Mouse (Mus musculus) midbrain, embryonic 14.5 days (tissue): ENCODE results near the gene Prkcd. TPM values are rescaled to one million over a fixed set of nuclear protein-coding genes. Genes with fewer than 3 reads are reported as not detected.

ENCODE experiments used
- ATAC-seq: fragments of 200-750 bp; cut with Nextera tagmentation; 2 replicates; pipeline ENCODE4 v1.8.0; 2017; ENCODE audit warnings: moderate number of reproducible peaks, moderate library complexity; ENCODE audit not compliant: low FRiP score, low TSS enrichment
- DNase-seq: peaks from one replicate; pipeline ENCODE4 v3.0.0-alpha.2; 2015
- H3K27ac ChIP-seq: fragments of 300-500 bp; sonication (generic); replicated peaks from 2 replicates; pipeline ENCODE4 v1.5.1; 2014; ENCODE audit warnings: mild to moderate bottlenecking, low read depth, low read length, moderate library complexity
- H3K27me3 ChIP-seq: fragments of 300-500 bp; sonication (generic); 2 replicates; pipeline ENCODE4 v1.6.1; 2014; ENCODE audit warnings: low read length, control low read depth, mixed read lengths; ENCODE audit not compliant: control insufficient read depth, insufficient read depth
- H3K36me3 ChIP-seq: fragments of 300-500 bp; sonication (generic); 2 replicates; pipeline ENCODE4 v1.6.1; 2014; ENCODE audit warnings: low read length, control low read depth; ENCODE audit not compliant: control insufficient read depth, insufficient read depth
- H3K4me1 ChIP-seq: fragments of 300-500 bp; sonication (generic); 2 replicates; pipeline ENCODE4 v1.6.1; 2014; ENCODE audit warnings: mild to moderate bottlenecking, antibody characterized with exemption, low read length, control low read depth; ENCODE audit not compliant: control insufficient read depth, insufficient read depth
- H3K4me2 ChIP-seq: fragments of 300-500 bp; sonication (generic); 2 replicates; pipeline ENCODE4 v1.6.1; 2014; ENCODE audit warnings: mild to moderate bottlenecking, low read length, moderate library complexity
- H3K4me3 ChIP-seq: fragments of 300-500 bp; sonication (generic); replicated peaks from 2 replicates; pipeline ENCODE4 v1.5.1; 2014; ENCODE audit warnings: low read depth, low read length
- H3K9ac ChIP-seq: fragments of 300-500 bp; sonication (generic); replicated peaks from 2 replicates; pipeline ENCODE4 v1.6.1; 2014; ENCODE audit warnings: mild to moderate bottlenecking, low read length, moderate library complexity
- H3K9me3 ChIP-seq: fragments of 300-500 bp; sonication (generic); 2 replicates; pipeline ENCODE4 v1.6.1; 2016; ENCODE audit warnings: low read length, control low read depth, mixed read lengths; ENCODE audit not compliant: control insufficient read depth
- WGBS: fragments of 180-500 bp; shearing (Covaris S2); extraction: QIAGEN DNeasy Blood & Tissue Kit; methylation state at CpG from one replicate; pipeline ENCODE4 v1.1.7; 2014; 5-methylcytosine and 5-hydroxymethylcytosine counted together
- polyA plus RNA-seq: library from polyadenylated mRNA; unstranded; fragments of >200 nt; fragmentation: Nextera tagmentation; extraction: Ambion mirVana; gene quantifications from 2 replicates; pipeline ENCODE4 v1.2.1, GENCODE M21; 2014

Gene Prkcd
- polyA plus RNA-seq, 1 experiment from 2014 or later = 12.8 TPM

- no peak overlapping the region for H3K27ac ChIP-seq
- H3K4me1 ChIP-seq = peaks cover 28% of the 10 kb centered on the region
- no peak overlapping the region for H3K9ac ChIP-seq
- 71% methylated on average over 11 of the region's 11 CpGs for WGBS
- no peaks in the 10 kb centered on the region for H3K9me3 ChIP-seq
- no peaks in the 10 kb centered on the region for H3K27me3 ChIP-seq
- ATAC-seq = no peak
- H3K4me2 ChIP-seq = no peak overlapping the region
- no peak overlapping the region for H3K4me3 ChIP-seq
- no peaks in the 10 kb centered on the region for H3K36me3 ChIP-seq
- DNase-seq = no peak
Observed at GRCm38 (mm10) chr14:30590041-30590645, 35.9 kb downstream of the Prkcd start.

- Histone ChIP-seq H3K27ac (peak overlapping the region; percentile 45), H3K9ac (no peak overlapping the region; the same call in 1 of the 2 replicates), H3K4me2 (no peak overlapping the region), H3K4me1 (peaks cover 15% of the 10 kb centered on the region; the same call in 1 of the 2 replicates), H3K36me3 (no peaks in the 10 kb centered on the region), H3K4me3 (no peak overlapping the region), H3K27me3 (no peaks in the 10 kb centered on the region), H3K9me3 (no peaks in the 10 kb centered on the region)
- ATAC-seq (0 out of 2 replicates have a peak, but pooled peaks have one; percentile 48), DNase-seq (peak; percentile 69)
- 49% methylated on average over 7 of the region's 7 CpGs for WGBS
Observed at GRCm38 (mm10) chr14:30586780-30587461, 39.1 kb downstream of the Prkcd start.

GRCm38 (mm10) chr14:30585323-30585722 lies 40.7 kb downstream of the Prkcd start:
- DNase-seq = no peak
- 92% methylated on average over 5 of the region's 5 CpGs for WGBS
- H3K9ac ChIP-seq = no peak overlapping the region
- H3K27ac ChIP-seq = no peak overlapping the region
- H3K4me3 ChIP-seq = no peak overlapping the region
- H3K4me2 ChIP-seq = no peak overlapping the region
- H3K9me3 ChIP-seq = no peaks in the 10 kb centered on the region
- ATAC-seq = no peak
- no peaks in the 10 kb centered on the region for H3K36me3 ChIP-seq
- H3K27me3 ChIP-seq = no peaks in the 10 kb centered on the region
- peaks cover 15% of the 10 kb centered on the region; the same call in 1 of the 2 replicates for H3K4me1 ChIP-seq

- Histone ChIP-seq H3K4me2 (no peak overlapping the region), H3K4me3 (no peak overlapping the region), H3K27me3 (no peaks in the 10 kb centered on the region), H3K9ac (no peak overlapping the region), H3K27ac (no peak overlapping the region), H3K4me1 (peaks cover 15% of the 10 kb centered on the region; the same call in 1 of the 2 replicates), H3K9me3 (no peaks in the 10 kb centered on the region), H3K36me3 (no peaks in the 10 kb centered on the region)
- ATAC-seq (no peak), DNase-seq (no peak)
- WGBS = 53% methylated on average over 19 of the region's 19 CpGs
Observed at GRCm38 (mm10) chr14:30584497-30585251, 41.3 kb downstream of the Prkcd start.

GRCm38 (mm10) chr14:30584077-30584476 lies 41.9 kb downstream of the Prkcd start:
- H3K4me1 ChIP-seq = peaks cover 15% of the 10 kb centered on the region; the same call in 1 of the 2 replicates
- no peak overlapping the region for H3K4me3 ChIP-seq
- WGBS = 70% methylated on average over 2 of the region's 2 CpGs
- H3K4me2 ChIP-seq = no peak overlapping the region
- no peak for ATAC-seq
- DNase-seq = no peak
- H3K9ac ChIP-seq = no peak overlapping the region
- no peaks in the 10 kb centered on the region for H3K36me3 ChIP-seq
- no peaks in the 10 kb centered on the region for H3K27me3 ChIP-seq
- no peak overlapping the region for H3K27ac ChIP-seq
- no peaks in the 10 kb centered on the region for H3K9me3 ChIP-seq

- no peak overlapping the region for H3K4me2 ChIP-seq
- H3K9me3 ChIP-seq = no peaks in the 10 kb centered on the region
- ATAC-seq (no peak), DNase-seq (no peak)
- H3K27me3 ChIP-seq = no peaks in the 10 kb centered on the region
- H3K27ac ChIP-seq = no peak overlapping the region
- H3K36me3 ChIP-seq = peaks cover under 1% of the 10 kb centered on the region; the same call in 1 of the 2 replicates
- H3K4me3 ChIP-seq = no peak overlapping the region
- 0 out of 2 replicates have a peak, but pooled peaks cover 4% of the 10 kb centered on the region for H3K4me1 ChIP-seq
- H3K9ac ChIP-seq = no peak overlapping the region
- 76% methylated on average over 1 of the region's 1 CpGs for WGBS
Observed at GRCm38 (mm10) chr14:30581238-30581637, 44.8 kb downstream of the Prkcd start.

GRCm38 (mm10) chr14:30579882-30580281 lies 46.1 kb downstream of the Prkcd start:
- no peak for ATAC-seq
- Histone ChIP-seq H3K4me2 (no peak overlapping the region), H3K9me3 (no peaks in the 10 kb centered on the region), H3K4me1 (0 out of 2 replicates have a peak, but pooled peaks cover 4% of the 10 kb centered on the region), H3K4me3 (no peak overlapping the region), H3K9ac (no peak overlapping the region), H3K27ac (no peak overlapping the region), H3K27me3 (no peaks in the 10 kb centered on the region), H3K36me3 (peaks cover 12% of the 10 kb centered on the region)
- no peak for DNase-seq
- WGBS = 24% methylated on average over 5 of the region's 5 CpGs

- Histone ChIP-seq H3K4me1 (no peaks in the 10 kb centered on the region), H3K9me3 (no peaks in the 10 kb centered on the region), H3K9ac (no peak overlapping the region), H3K4me3 (no peak overlapping the region), H3K4me2 (no peak overlapping the region), H3K27ac (no peak overlapping the region), H3K27me3 (no peaks in the 10 kb centered on the region), H3K36me3 (peaks cover 17% of the 10 kb centered on the region)
- ATAC-seq (no peak), DNase-seq (no peak)
- 89% methylated on average over 5 of the region's 5 CpGs for WGBS
Observed at GRCm38 (mm10) chr14:30579180-30579579, 46.8 kb downstream of the Prkcd start.
